Mouse (Mus musculus): ENCODE data around the gene Scgb1a1. TPM values are rescaled to one million over a fixed set of nuclear protein-coding genes. Genes with fewer than 3 reads are reported as not detected.

The Scgb1a1 gene
- polyA plus RNA-seq, 2 experiments = not detected

GRCm38 (mm10) chr19:9100297-9101061 is 12.7 kb upstream of the Scgb1a1 start:
- Histone ChIP-seq H3K27ac (replicated peaks; ENCODE audit: low read depth, low read length) (no peak overlapping the region), H3K9ac (ENCODE audit: low read depth, low read length, severe bottlenecking) (no peak overlapping the region), H3K4me1 (ENCODE audit: control insufficient read depth, insufficient read depth, low read length) (no peaks in the 10 kb centered on the region), H3K27me3 (ENCODE audit: control insufficient read depth, insufficient read depth, low read length) (no peaks in the 10 kb centered on the region), H3K36me3 (ENCODE audit: control insufficient read depth, insufficient read depth, low read length) (no peaks in the 10 kb centered on the region), H3K4me3 (replicated peaks; ENCODE audit: low read length) (no peak overlapping the region), H3K4me2 (replicated peaks; ENCODE audit: low read depth, low read length, severe bottlenecking) (no peak overlapping the region), H3K9me3 (ENCODE audit: control insufficient read depth, low read length) (no peaks in the 10 kb centered on the region)
- WGBS = 83% methylated on average over 17 of the region's 17 CpGs
- DNase-seq (ENCODE audit: low spot score) (no peak), ATAC-seq (ENCODE audit: low FRiP score, low read depth) (no peak)
- TF ChIP-seq POLR2A (IDR thresholded peaks at IDR 0.05; ENCODE audit: borderline replicate concordance, extremely low read depth, insufficient read depth, insufficient read length) = no peak

- Histone ChIP-seq H3K9me3 (ENCODE audit: control insufficient read depth, low read length) (no peaks in the 10 kb centered on the region), H3K27ac (replicated peaks; ENCODE audit: low read depth, low read length) (no peak overlapping the region), H3K4me1 (ENCODE audit: control insufficient read depth, insufficient read depth, low read length) (no peaks in the 10 kb centered on the region), H3K27me3 (ENCODE audit: control insufficient read depth, insufficient read depth, low read length) (no peaks in the 10 kb centered on the region), H3K4me2 (replicated peaks; ENCODE audit: low read depth, low read length, severe bottlenecking) (no peak overlapping the region), H3K36me3 (ENCODE audit: control insufficient read depth, insufficient read depth, low read length) (no peaks in the 10 kb centered on the region), H3K4me3 (replicated peaks; ENCODE audit: low read length) (no peak overlapping the region), H3K9ac (ENCODE audit: low read depth, low read length, severe bottlenecking) (no peak overlapping the region)
- ATAC-seq (ENCODE audit: low FRiP score, low read depth) = no peak
- no peak for DNase-seq (ENCODE audit: low spot score)
- no peak for TF ChIP-seq POLR2A (IDR thresholded peaks at IDR 0.05; ENCODE audit: borderline replicate concordance, extremely low read depth, insufficient read depth, insufficient read length)
- WGBS = 83% methylated on average over 8 of the region's 8 CpGs
Measured at GRCm38 (mm10) chr19:9099751-9100150, 12.0 kb upstream of the Scgb1a1 start.

DNA sequence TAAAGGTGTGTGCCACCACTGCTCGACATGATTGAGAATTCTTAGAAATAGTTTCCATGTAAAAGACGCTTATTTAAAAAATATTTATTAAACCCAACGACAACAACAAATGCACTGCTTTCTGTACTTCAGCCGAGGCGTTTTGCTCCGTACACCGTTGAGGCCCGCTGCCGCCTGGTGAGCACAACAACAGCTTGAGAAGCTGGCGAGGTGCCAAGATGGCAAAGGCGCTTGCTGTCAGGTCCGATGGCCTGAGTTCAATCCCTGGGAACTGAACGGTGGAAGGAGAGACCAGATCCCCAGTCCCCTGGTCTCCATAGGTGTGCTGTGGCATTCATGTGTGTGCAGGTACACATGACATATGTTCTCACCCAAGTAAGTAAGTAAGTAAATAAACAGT is 9.7 kb upstream of the Scgb1a1 start:
- H3K36me3 ChIP-seq (ENCODE audit: control insufficient read depth, insufficient read depth, low read length) = no peaks in the 10 kb centered on the region
- WGBS = 84% methylated on average over 13 of the region's 13 CpGs
- ATAC-seq (ENCODE audit: low FRiP score, low read depth) (no peak), DNase-seq (ENCODE audit: low spot score) (no peak)
- no peak overlapping the region for H3K27ac ChIP-seq (replicated peaks; ENCODE audit: low read depth, low read length)
- no peak overlapping the region for H3K4me2 ChIP-seq (replicated peaks; ENCODE audit: low read depth, low read length, severe bottlenecking)
- no peak overlapping the region for H3K9ac ChIP-seq (ENCODE audit: low read depth, low read length, severe bottlenecking)
- H3K4me1 ChIP-seq (ENCODE audit: control insufficient read depth, insufficient read depth, low read length) = no peaks in the 10 kb centered on the region
- no peak overlapping the region for H3K4me3 ChIP-seq (replicated peaks; ENCODE audit: low read length)
- H3K27me3 ChIP-seq (ENCODE audit: control insufficient read depth, insufficient read depth, low read length) = no peaks in the 10 kb centered on the region
- TF ChIP-seq POLR2A (IDR thresholded peaks at IDR 0.05; ENCODE audit: borderline replicate concordance, extremely low read depth, insufficient read depth, insufficient read length) = no peak
- no peaks in the 10 kb centered on the region for H3K9me3 ChIP-seq (ENCODE audit: control insufficient read depth, low read length)

DNA sequence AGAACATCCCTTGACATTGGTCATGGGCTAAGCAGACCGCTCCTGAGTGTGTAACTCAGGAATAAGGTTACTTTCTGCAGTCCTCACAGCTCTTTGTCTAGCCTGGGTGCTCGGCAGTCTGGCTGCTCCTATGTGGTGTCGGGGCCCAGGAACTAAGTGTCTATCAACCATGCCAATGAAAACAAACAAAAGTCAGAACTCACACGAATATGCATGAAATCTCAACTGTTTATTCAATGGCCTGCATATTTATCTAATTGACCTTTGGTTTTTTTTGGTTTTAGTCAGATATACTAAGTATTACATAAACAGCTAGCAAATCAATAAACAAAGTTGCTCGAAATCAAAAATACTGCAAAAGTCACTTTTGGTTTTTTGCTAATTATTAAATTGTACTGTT is 7.4 kb upstream of the Scgb1a1 start:
- Histone ChIP-seq H3K27ac (replicated peaks; ENCODE audit: low read depth, low read length) (no peak overlapping the region), H3K9me3 (ENCODE audit: control insufficient read depth, low read length) (no peaks in the 10 kb centered on the region), H3K36me3 (ENCODE audit: control insufficient read depth, insufficient read depth, low read length) (no peaks in the 10 kb centered on the region), H3K9ac (ENCODE audit: low read depth, low read length, severe bottlenecking) (no peak overlapping the region), H3K4me2 (replicated peaks; ENCODE audit: low read depth, low read length, severe bottlenecking) (no peak overlapping the region), H3K4me1 (ENCODE audit: control insufficient read depth, insufficient read depth, low read length) (no peaks in the 10 kb centered on the region), H3K4me3 (replicated peaks; ENCODE audit: low read length) (no peak overlapping the region), H3K27me3 (ENCODE audit: control insufficient read depth, insufficient read depth, low read length) (no peaks in the 10 kb centered on the region)
- 79% methylated on average over 5 of the region's 5 CpGs for WGBS
- DNase-seq (ENCODE audit: low spot score) = no peak
- no peak for ATAC-seq (ENCODE audit: low FRiP score, low read depth)
- TF ChIP-seq POLR2A (IDR thresholded peaks at IDR 0.05; ENCODE audit: borderline replicate concordance, extremely low read depth, insufficient read depth, insufficient read length) = no peak

DNA sequence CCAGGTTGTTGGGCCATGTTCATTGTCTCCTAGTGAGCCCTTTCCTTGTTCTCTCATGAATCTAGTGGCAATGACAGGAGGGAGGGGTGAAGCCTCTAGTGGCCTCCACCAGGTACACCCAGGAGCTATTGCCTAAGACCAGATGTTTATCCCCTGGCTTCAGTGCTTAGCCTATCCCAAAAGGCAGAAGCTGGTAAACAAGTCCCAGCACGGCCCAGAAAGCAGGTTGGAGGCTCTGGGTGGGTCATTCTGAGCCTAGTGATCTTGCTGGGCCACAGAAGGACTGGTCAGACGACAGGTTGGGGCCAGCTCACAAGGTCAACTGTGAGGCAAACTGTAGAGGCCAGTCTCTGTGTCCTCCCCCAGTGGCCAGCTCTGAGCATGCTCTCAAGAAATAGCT is 3.0 kb upstream of the Scgb1a1 start:
- no peak overlapping the region for H3K4me3 ChIP-seq (replicated peaks; ENCODE audit: low read length)
- H3K27ac ChIP-seq (replicated peaks; ENCODE audit: low read depth, low read length) = no peak overlapping the region
- H3K27me3 ChIP-seq (ENCODE audit: control insufficient read depth, insufficient read depth, low read length) = no peaks in the 10 kb centered on the region
- no peak for ATAC-seq (ENCODE audit: low FRiP score, low read depth)
- TF ChIP-seq POLR2A (IDR thresholded peaks at IDR 0.05; ENCODE audit: borderline replicate concordance, extremely low read depth, insufficient read depth, insufficient read length) = no peak
- H3K9ac ChIP-seq (ENCODE audit: low read depth, low read length, severe bottlenecking) = no peak overlapping the region
- H3K4me2 ChIP-seq (replicated peaks; ENCODE audit: low read depth, low read length, severe bottlenecking) = no peak overlapping the region
- DNase-seq (ENCODE audit: low spot score) = no peak
- H3K4me1 ChIP-seq (ENCODE audit: control insufficient read depth, insufficient read depth, low read length) = no peaks in the 10 kb centered on the region
- no peaks in the 10 kb centered on the region for H3K9me3 ChIP-seq (ENCODE audit: control insufficient read depth, low read length)
- WGBS = 44% methylated on average over 2 of the region's 2 CpGs
- H3K36me3 ChIP-seq (ENCODE audit: control insufficient read depth, insufficient read depth, low read length) = no peaks in the 10 kb centered on the region

Data from limb, embryonic 14.5 days (tissue).